Mouse (Mus musculus) frontal cortex, adult (tissue): ENCODE data around the gene Wdr59.

Source experiments
- ATAC-seq: cut with Nextera tagmentation; 2 replicates; pipeline ENCODE4 v1.9.2; 2017; ENCODE audit warnings: mild to moderate bottlenecking, moderate library complexity, mixed read lengths; ENCODE audit not compliant: low TSS enrichment

Gene Wdr59

DNA sequence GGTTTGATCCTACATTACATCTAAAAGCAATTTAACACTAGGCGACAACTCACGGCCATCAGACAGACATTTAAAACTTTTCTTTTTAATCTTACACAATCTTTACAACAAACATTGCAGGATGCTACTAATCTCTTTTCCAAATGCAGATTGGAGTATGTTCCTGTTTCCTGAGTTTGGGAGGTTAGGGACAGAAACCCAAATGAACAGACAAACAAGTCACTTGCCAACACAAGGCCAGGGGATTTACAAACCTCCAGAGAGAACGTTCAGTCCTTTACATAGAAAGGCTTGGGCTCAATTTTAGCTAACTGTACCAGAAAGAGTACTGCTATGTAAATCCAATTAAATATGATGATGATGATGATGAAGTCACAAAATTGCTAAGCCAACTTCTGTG is 28.7 kb downstream of the Wdr59 start:
- ATAC-seq = no peak

DNA sequence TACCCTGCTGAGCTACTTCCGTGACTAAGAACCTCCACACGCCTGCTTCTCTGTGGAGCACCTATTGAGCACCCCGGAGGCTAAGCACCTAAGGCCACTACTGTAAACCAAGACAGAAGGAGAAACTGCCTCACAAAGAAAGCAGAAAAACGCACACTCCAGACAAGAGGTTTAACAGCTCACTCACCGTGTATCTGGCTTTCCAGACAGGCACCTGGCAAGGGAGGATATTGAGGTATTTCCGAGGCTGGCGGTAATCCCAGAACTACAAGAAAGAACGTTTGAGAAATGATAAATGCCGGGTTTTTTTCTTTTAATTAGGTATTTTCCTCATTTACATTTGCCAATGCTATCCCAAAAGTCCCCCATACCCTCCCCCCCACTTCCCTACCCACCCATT is 29.4 kb downstream of the Wdr59 start:
- ATAC-seq = no peak

DNA sequence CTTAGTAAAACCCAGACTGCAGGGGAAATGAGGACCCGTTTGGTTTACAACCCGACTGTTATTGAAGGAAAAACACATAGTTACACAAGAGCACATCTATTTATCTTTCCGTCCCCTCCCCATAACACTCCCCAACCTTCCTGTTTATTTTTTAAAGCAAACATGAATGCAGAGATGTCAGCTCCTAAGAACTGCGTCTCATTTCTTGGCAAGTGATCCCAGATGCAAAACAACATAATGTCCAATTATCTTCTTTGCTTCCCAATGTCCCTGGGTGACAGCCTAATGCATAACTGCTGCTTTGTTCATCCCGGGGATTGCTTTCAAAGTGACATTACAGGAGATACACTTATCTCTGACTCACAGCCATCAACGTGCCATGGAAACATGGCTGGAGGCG is 30.7 kb downstream of the Wdr59 start:
- no peak for ATAC-seq

DNA sequence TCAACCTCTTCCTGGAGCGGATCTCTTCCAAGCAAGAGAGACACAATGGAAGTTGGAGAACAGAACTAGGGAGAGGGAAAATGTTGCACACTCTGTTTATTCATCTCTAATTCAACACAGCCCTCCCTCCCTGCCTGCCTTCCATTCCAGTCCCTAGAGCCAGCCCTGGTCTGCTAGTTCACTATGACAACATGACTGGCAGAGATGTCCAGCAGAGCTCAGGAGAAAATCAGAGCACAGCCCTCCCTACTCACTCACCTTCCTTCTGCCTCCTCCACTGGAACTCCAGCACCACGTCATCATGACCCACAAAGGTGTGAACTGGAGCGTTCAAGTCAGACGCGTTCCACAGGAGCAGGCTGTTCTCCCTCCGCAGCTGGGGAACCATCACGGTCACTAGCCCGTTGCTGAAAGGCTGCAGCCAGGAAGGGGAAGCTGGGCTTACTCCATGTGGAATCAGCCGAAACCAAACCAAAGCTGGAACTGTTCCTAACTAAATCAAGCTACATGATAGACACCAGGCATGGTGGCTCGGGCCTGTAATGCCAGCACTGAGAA is 31.8 kb downstream of the Wdr59 start:
- ATAC-seq = peak; percentile 13; the same call in 1 of the 2 replicates

DNA sequence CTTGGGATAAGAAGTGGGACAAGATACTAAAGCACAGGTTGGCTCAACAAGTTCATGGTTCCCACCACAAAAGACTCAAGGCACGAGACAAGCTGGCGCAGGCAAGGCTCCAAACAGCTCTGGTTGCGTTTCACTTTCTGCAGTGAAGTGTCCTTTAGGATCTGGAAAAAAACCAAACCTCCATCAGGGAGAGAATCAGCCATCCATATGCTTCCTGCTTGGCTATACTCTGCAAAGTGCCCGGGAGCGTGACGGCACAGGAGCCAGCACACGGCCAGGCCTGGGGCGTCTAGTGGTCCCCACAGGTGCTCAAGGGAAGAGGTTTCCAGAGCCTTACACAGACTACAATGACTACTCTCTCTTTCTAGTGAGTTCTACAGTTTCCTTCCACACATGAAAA is 41.2 kb downstream of the Wdr59 start:
- ATAC-seq = peak; percentile 72; the same call in 1 of the 2 replicates

DNA sequence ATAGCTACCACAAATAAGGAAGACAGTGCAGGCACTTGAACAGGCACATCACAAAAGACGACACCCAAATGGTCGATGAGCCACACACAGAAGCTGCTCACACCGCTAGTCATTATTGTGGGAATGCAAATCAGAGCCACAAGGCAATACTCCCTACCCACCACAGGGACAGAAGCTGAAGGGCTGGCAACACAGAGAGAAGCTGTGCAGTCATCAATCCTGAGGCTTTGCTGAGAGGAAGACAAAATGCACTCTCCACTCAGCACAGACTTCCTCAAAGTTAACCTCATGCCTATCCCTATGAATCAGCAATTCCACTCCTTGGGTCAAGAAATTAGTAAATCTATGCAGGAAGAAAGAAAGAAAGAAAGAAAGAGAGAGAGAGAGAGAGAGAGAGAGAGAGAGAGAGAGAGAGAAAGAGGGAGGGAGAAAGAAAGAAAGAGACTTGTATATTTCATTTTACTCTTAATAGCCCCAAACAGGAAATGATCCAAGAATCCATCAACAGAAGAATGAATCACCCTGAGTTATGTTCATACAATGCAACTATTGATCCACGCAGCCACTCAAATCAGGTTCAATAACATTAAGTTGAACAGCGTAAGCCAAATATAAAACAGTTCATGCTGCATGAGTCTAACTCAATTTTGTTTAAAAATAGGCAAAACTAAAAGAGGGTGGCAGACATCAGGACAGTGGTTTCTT is 44.0 kb downstream of the Wdr59 start:
- 0 out of 2 replicates have a peak, but pooled peaks have one; percentile 27 for ATAC-seq

DNA sequence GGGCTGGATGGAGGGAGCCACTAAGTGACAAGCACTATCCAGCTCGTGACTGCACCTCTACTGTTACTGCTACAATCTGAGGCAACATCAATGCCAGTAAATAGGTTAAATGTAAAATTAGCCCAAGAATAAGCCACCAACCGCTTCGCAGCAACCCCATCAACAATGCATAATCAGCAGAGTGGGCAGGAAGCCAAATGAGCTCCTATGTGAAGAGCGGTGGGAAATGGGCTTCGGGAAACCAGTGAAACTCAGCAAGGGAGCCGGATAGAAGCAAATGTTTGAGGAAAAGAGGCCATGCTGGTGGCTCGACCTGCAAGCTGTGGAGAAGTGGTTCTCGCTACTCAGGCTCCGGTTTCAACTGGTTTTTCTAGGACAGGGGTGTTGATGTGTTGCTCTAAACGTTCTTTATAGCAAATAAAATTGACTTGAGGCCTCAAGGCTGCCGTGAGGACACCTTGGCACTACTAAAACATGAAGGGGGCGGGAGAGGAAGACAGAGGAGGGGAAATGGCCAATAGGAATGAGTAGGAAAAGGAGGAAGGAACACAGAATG is 50.3 kb downstream of the Wdr59 start:
- no peak for ATAC-seq

DNA sequence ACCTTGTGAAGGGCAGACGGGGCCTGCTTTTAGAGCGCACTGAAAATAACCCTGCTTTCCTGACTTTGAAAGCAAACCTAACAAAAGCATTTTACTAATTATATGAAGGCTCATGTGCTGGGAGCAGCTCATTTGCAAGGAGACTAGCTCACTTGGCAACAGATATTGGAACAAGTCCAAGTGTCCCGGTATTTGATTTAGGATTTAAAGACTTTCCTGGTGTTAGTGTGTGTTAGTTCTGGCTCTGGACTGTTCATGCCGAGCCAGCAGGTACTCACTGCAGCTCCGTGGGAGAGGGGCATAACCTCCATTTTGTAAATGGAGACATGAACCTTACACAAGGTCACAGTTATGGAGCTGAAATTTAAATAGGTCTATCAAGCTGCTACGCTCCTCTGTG is 52.9 kb downstream of the Wdr59 start:
- ATAC-seq = 0 out of 2 replicates have a peak, but pooled peaks have one; percentile 38

DNA sequence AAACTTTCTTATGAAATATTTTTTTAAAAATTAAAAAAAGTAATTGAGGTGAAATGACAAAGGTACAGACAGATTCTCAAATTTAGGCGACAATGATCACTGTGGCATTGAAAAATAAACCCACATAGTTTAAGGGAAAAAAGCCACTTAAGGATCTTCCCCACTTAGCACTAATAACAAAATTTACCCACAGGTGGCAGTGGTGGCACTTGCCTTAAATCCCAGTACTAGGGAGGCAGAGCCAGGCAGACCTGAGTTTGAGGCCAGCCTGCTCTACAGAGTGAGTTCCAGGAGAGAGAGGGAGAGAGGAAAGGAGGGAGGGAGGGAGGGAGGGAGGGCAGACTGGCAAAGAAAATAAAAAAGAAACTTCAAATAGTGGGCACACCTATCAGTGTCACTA is 56.6 kb downstream of the Wdr59 start:
- ATAC-seq = no peak

DNA sequence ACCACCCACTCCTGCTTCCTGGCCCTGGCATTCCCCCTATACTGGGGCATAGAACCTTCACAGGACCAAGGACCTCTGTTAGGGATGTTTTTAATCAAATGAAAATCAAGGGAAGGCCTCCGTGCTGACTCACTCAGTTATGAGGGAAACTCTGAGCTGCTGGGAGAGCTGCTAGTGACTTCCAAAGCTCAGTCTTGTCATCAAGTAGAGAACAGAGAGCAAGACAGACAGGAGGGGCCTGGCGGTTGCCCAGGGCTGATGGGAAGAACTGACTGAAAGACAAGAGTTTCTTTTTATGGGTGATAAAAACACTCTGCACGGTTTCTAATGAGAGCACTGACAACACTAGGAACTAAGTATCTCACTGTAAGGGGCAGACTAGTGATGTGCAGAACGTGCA is 57.4 kb downstream of the Wdr59 start:
- no peak for ATAC-seq

DNA sequence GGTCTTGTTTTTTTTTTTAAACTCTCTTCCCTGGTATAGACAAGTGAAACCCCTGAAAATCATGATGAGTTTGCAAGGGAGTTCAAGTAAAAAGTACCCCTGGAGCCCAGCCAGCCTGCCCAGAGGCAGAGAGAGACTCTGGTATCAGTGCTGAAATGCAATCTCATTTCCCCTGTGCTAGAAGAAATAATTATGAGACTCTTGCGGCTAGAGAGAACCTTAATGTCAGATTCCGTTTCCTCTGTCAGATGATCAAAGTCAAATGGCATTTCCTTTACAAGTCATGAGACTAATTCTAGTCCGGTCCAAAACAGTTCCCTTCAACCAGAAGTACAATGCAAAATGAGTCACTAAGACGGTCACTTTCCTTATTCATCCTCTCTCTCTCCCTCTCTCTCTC is 72.2 kb downstream of the Wdr59 start:
- no peak for ATAC-seq

DNA sequence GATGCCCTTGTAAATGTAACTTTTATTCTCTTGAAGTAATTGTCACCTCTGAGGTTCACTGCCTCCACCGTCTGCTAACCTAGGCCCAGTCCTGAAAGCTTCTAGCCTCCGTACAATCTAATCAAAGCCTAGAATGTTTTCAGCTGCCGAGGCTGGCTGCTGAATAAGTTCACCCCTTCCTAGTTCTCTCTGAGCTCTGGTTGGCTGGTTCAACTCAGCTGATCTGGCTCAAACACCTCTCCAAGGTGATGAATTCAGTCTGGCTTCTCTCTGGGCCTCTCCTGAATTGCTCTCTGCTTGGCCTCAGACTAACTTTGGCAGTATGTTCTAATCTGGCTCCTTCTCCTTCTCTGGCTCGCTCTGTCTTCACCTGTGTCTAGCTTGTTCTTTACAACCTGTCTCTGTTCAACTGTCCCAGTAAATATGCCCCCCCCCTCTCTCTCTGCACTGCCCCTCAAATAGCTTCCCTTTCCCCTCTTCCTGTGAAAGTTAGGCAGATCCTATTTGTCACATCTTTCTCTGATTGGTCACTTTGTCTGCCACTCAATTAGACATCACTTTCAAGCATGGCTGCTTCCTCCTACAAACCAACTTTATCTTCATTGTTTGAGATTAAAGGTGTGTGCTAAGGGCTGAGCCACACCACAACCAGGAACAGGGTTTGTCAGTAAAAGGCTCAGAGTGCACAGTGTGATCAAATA is 75.8 kb downstream of the Wdr59 start:
- ATAC-seq = no peak

DNA sequence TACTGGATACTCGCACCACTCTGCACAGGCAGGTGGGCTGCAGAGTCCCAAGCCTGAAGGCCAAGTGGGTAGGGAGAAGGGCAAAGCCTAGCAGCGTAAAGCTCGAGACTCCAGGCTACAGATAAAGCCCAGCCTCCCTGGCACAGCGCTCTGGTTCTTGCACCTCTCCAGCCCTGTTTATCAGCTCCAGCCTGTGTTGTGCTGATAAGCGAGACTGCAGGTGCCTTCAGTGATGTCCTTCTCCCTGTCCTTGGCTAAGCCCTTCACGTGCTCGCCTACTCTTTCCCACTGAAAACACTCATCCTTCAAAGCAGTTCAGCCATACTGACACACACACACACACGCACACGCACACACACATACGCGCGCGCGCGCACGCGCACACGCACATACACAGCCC is 76.3 kb downstream of the Wdr59 start:
- ATAC-seq = no peak

DNA sequence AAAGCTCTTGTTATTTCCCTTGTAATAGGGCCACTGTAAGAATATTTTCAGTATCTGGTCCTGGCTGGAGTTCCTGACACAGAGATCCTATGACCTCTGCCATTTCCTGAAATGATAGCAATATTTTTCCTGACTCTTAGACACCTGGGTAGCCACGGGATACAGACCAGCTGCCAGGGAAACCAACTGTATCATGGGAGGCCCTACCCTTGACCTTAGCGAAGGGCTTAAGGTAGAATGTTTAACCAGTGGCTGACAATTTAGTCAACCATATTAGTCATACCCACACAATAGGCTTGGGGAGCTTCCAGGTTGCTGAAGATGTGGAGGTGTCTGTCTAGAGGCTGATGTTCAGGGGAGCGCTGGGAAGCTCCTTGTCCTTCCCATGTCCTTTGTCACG is 77.6 kb downstream of the Wdr59 start:
- ATAC-seq = no peak

DNA sequence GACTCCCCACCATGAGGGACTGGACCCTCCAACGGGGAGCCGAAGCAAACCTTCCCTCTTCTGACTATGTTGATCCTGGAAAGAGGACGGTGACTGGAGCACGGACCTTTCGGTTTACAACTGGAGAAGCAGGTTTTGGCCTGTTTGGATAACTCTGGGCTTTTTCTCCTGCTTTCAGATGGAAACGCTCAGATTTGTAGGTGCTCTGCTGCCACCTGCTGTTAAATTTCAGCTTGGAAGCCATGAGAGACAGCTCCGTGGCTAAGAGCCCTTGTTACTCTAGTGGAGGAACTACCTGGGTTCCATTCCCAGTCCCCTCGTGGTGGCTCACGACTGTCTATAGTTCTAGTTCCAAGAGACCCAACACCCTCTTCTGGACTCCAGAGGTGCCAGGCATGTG is 82.7 kb downstream of the Wdr59 start:
- peak; percentile 95 for ATAC-seq

DNA sequence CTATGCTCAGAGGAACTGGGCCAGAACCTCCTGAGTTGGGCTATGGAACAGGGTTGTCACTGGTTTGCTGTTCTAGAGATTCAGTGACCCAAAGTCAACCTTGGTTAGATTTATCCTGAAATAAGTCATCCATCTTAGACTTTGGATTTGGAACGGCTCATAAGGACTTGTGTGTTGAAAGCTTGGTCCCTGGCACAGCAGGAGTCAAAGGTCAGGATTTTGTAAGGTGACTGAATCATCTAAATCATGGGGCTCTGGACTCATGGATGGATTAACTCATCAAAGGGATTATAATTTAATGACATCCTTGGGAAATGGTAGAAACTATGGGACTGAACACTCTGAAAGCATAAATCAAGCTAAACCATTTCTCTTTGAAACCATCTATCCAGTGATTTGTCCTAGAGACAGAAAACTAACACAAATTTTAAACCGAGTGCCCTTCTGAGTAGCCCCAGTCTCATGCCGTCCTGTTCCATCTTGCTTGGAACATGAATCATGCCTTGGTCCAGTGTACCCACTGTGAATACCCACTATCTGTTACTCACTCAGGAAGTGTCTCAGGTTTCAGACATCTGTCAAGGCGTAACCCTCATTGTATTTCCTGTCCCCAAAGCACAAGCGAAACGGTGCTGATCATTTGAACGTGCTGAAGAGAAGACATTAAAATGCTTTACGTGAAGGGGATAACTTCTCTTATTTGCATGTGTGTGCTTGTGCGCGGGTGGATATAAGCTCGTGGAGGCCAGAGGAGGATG is 86.6 kb downstream of the Wdr59 start:
- ATAC-seq = no peak

DNA sequence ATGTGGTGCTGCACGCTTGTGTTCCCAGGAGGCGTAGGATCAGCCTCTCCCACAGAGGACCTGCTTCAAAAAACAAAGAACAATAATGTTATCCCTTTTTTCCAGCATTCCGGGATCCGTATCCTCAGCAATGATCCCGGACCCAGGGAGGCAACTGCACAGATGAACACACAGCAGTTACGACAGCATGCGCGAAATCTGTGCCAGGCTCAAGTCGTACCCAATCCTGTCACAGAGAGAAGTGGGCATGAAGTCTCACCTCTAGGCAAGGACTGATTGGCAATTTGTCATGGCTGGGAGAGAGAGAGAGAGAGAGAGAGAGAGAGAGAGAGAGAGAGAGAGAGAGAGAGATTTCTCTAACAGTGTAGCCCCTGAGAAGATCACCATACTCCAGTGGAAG is 97.2 kb downstream of the Wdr59 start:
- no peak for ATAC-seq

DNA sequence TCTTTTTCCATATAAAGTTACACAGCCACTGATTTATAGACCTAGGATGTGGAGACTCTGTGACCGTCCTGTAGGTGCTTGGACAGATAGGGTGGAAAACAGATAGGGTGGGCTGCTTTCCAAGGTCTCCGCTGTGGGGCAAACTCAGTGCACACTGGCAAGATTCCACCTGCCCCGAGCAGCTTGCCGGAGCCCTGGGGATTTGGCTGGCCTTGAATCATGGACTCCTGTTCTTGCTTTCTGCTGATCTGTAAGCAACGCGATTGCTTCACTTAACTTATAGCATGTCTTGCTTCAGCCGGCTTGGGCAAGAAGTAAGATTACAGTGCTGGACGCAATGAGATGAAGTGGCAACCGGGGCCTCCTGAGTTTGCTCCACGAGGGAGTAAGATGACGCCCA is 97.7 kb downstream of the Wdr59 start:
- ATAC-seq = no peak

DNA sequence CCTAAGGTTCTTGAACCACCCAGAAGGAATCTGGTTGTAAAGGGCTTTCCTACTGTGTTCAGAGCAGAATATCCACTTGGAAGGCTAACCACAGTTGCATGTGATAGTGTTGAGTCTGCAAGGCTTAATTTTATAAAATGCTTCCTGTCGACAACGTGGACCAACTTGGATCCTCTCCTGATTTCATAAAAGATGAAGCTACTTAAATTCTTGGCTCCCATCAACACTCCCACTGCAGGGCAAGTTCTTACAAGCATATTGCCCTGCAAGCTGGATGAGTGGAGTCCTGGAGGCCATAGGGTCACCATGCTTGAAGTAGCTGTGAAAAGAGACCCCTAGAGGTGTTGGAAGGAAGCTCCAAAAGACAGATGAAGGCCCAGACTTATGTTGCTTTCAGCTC is 99.3 kb downstream of the Wdr59 start:
- ATAC-seq = no peak

DNA sequence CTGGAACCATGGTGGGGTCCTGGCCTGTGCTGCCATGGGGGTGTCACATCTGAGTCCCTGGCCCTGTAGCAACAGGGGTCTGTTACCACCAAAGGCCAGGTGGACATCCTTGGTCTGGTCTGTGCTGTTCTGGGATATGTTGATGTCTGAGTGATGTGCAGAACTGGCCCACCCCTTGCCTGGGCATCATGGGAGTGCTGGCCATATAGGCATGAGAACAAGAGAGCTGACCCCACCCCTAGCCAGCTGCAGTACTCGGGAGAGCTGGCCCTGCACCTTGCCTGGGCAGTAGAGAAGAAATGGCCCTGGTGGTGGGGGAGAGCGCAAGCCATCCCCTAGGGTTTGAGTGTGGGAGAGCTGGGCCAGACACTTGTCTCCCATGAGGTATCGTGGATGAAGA is 102.7 kb downstream of the Wdr59 start:
- ATAC-seq = no peak

DNA sequence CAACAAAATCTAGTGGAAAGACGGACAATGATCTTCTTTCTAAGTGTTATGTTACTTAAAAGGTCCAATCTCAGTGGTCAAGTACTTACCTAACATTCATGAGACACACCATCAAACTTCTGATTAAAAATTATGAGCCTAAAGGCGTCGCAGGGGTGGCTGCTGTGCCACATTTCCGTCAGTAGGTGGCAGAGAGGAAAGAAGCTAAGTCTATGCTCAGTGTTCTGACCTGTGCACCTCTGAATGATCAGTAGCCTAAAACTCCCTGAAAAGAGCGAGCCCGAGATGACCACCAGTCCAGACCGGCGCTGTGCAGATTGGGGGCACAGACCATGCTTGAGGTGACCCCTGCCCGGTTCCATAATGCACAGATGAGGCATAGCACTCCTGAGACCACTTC is 103.3 kb downstream of the Wdr59 start:
- ATAC-seq = 0 out of 2 replicates have a peak, but pooled peaks have one; percentile 47

DNA sequence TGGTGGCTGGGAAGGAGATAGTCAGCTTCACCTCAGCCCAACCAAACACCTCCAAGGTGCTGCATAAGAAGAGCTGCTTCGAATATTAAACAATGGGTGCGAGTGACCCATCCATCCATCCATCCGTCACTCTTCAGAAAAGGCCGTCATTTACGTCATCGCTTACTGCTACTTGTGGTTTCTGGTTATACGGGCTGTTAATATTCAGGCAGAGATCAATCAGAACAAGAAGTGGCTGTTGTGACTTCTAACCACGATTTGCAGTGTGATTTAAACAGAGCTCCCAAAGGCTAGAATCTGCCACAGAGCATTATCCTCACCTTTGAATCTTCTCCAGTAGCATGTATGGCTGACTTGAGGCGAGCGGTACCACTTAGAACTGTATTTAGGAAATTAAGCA is 104.7 kb downstream of the Wdr59 start:
- ATAC-seq = no peak
